ENCODE assay signal across 9 mouse cellular contexts in the genomic region with DNA sequence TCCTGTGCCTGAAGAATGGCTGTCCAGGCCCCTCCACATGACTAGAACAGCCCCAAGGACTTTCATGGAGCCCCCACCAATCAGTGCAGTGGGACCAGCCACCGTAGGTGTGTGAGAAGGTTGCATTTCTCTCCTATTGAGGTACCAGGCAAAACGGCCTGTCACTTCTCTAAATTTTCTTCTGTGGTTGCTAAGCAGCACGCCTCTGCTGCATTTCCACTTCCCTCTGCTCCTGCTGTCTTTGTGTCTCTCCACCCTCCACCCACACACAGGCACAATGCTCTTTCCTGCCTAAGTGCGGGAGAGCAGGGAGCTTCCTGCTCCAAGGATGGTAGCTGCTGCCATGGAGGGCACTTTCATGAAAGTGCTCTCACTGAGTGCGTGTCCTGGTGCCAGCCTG. TPM values are rescaled to one million over a fixed set of nuclear protein-coding genes. Genes with fewer than 3 reads are reported as not detected.
DNase-seq lines count a peak whose midpoint lies in the region; ATAC-seq and TF ChIP-seq lines count a peak whose summit lies in the region.
"Had no signal": no experiment of that assay in that cellular context is flagged by ENCODE, and none has a peak within 500 bp of the region (broad histone marks: within the 10 kb centered on the region; RNA-seq: fewer than 3 reads in every experiment).

No protein-coding gene starts in this region.

- no peak overlapping the region for H3K4me3 ChIP-seq in cortical plate, adult 2 months (ENCODE audit: insufficient read depth, low read length)
- H3K4me3 ChIP-seq: limb, embryonic 13.5 days had no signal

- H3K27ac ChIP-seq in cortical plate, adult 2 months (ENCODE audit: insufficient read depth, low read length), result peak overlapping the region; percentile 85
- H3K27ac ChIP-seq: limb, embryonic 13.5 days had no signal

- peak; percentile 60 for ATAC-seq in megakaryocyte, adult 5-6 weeks (ENCODE audit: poor library complexity, severe bottlenecking)

- peak; percentile 14 for DNase-seq in Muller cell, postnatal 12 days (ENCODE audit: inconsistent ontology term)
- DNase-seq in layer of hippocampus, adult 18-20 months (ENCODE audit: low spot score in 2 of 2), result peak; percentile 79 to 90
- DNase-seq in cerebellum, adult 18-20 months, result no peak
- DNase-seq in adipocyte (ENCODE audit: low spot score), result no peak
- DNase-seq in thymus, postnatal 4 days, result no peak
- DNase-seq in spleen, postnatal 14 days (ENCODE audit: low spot score in 2 of 2), result no peak

- peaks cover 21% of the 10 kb centered on the region for H3K4me1 ChIP-seq in cortical plate, adult 2 months (ENCODE audit: control insufficient read depth, insufficient read depth, low read length)

- TF ChIP-seq POLR2A in cortical plate, adult 2 months (IDR thresholded peaks at IDR 0.05; ENCODE audit: extremely low read depth, insufficient read depth, low read length), result peak; percentile 83

- TF ChIP-seq CTCF in cortical plate, adult 2 months (IDR thresholded peaks at IDR 0.05; ENCODE audit: extremely low read depth, insufficient read depth, low read length), result no peak

RNA-seq across cellular contexts. Expression of a gene that starts 59.0 kb away (rescaled TPM):
- 67.5 and 67.6 TPM in 2 replicates for polyA plus RNA-seq in cortical plate, adult 2 months (2012; rRNA removed)
- total RNA-seq in layer of hippocampus, adult 18-20 months (2021), result 100 to 1,000 TPM; 170 to 173 TPM
- 6.2 and 8.4 TPM in 2 replicates for total RNA-seq in megakaryocyte, adult 5-6 weeks (2015)
- total RNA-seq in megakaryocyte, adult 5-6 weeks (2017), result 2.8 and 5.9 TPM in 2 replicates

Comparison
In these comparisons a context has a peak if more than half of its experiments do, and no peak if none do; other contexts are left out.
1. DNase-seq: peak in Muller cell, postnatal 12 days (single experiment) and layer of hippocampus, adult 18-20 months (2 of 2); none in cerebellum, adult 18-20 months (0 of 2), adipocyte (single experiment), thymus, postnatal 4 days (single experiment) and spleen, postnatal 14 days (0 of 2).
2. RNA of a gene that starts 59.0 kb away (total RNA-seq): 170 to 173 TPM in layer of hippocampus, adult 18-20 months; 2.8 to 8.4 TPM in megakaryocyte, adult 5-6 weeks; every median in the first group is over 10 times any median in the second.